ENCODE assay signal across 26 mouse cellular contexts in the genomic region with DNA sequence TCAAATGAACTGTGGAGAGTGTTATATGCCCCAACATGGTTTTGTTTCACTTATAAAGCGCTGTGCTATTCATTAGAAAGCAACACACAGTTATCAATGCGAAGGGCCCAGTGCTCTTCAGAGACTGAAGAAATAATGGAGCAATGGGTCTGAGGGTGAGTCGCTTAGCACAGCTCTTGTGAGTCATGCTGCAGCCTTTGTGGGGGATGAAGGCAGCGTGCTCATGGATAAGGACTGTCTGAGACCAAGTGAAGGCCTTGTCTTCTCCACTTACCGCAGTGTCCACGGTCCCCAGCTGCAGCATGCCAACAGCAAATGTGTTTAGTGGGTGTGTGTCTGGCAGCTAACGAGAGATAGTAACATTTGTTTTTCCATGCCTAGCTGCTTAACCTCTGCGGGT.
DNase-seq lines count a peak whose midpoint lies in the region.
"Had no signal": no experiment of that assay in that cellular context is flagged by ENCODE, and none has a peak within 500 bp of the region (broad histone marks: within the 10 kb centered on the region; RNA-seq: fewer than 3 reads in every experiment).

No protein-coding gene starts in this region.

- peaks cover 16% of the 10 kb centered on the region for H3K4me1 ChIP-seq in heart, embryonic 10.5 days
- H3K4me1 ChIP-seq: embryonic facial prominence, embryonic 10.5 days; forebrain, embryonic 12.5 days; forebrain, embryonic 15.5 days; heart, embryonic 15.5 days had no signal

- peak; percentile 2 for DNase-seq in adrenal gland, postnatal 25 days
- no peak for DNase-seq in adrenal gland, adult 18-20 months (ENCODE audit: low spot score in 2 of 2)
- DNase-seq in heart, embryonic 10.5 days (ENCODE audit: low spot score), result no peak
- DNase-seq in heart, postnatal 4 days, result no peak
- peak; percentile 31 for DNase-seq in Muller cell, postnatal 12 days (ENCODE audit: inconsistent ontology term)
- peak; percentile 63 for DNase-seq in brain, adult 2 months (ENCODE audit: low read depth, low spot score)
- DNase-seq in embryo, embryonic 11 days, result no peak
- DNase-seq: cerebellum, adult 11 months; cerebellum, adult 2 months; cerebellum, adult 9-11 months; cerebellum, postnatal 25 days; gastrocnemius, adult 2 months; gastrocnemius, postnatal 14 days; heart, adult 11 months; heart, postnatal 36 days; kidney, adult 18-20 months; kidney, adult 9 months had no signal

- WGBS in heart, embryonic 10.5 days, result 53% methylated on average over 8 of the region's 8 CpGs

- H3K27me3 ChIP-seq in heart, embryonic 10.5 days (ENCODE audit: insufficient read depth, poor library complexity, severe bottlenecking), result no peaks in the 10 kb centered on the region
- H3K27me3 ChIP-seq: embryonic facial prominence, embryonic 13.5 days; forebrain, embryonic 12.5 days; forebrain, embryonic 15.5 days; heart, embryonic 12.5 days; heart, embryonic 15.5 days had no signal

- H3K4me3 ChIP-seq in heart, embryonic 10.5 days, result no peak overlapping the region
- H3K4me3 ChIP-seq: embryonic facial prominence, embryonic 10.5 days; embryonic facial prominence, embryonic 13.5 days; erythroblast, embryonic 14.5 days; forebrain, embryonic 12.5 days; forebrain, embryonic 15.5 days; gastrocnemius, adult 2 months; heart, embryonic 12.5 days; heart, embryonic 15.5 days had no signal

- no peaks in the 10 kb centered on the region; the same call in 1 of the 2 replicates for H3K36me3 ChIP-seq in heart, embryonic 10.5 days
- H3K36me3 ChIP-seq: embryonic facial prominence, embryonic 10.5 days; embryonic facial prominence, embryonic 13.5 days; forebrain, embryonic 12.5 days; forebrain, embryonic 15.5 days; heart, embryonic 12.5 days; heart, embryonic 15.5 days had no signal

- no peaks in the 10 kb centered on the region for H3K9me3 ChIP-seq in heart, embryonic 10.5 days
- H3K9me3 ChIP-seq: embryonic facial prominence, embryonic 10.5 days; embryonic facial prominence, embryonic 13.5 days; forebrain, embryonic 12.5 days; forebrain, embryonic 15.5 days; heart, embryonic 12.5 days; heart, embryonic 15.5 days had no signal

- H3K27ac ChIP-seq in heart, embryonic 10.5 days, result peak overlapping the region; percentile 11; the same call in 1 of the 2 replicates
- H3K27ac ChIP-seq: embryonic facial prominence, embryonic 10.5 days; embryonic facial prominence, embryonic 13.5 days; forebrain, embryonic 12.5 days; forebrain, embryonic 15.5 days; gastrocnemius, adult 2 months; heart, embryonic 15.5 days; hindbrain, embryonic 14.5 days; hindbrain, postnatal 0 days had no signal

Comparison
In these comparisons a context has a peak if more than half of its experiments do, and no peak if none do; other contexts are left out.
1. DNase-seq: peak in adrenal gland, postnatal 25 days (single experiment), Muller cell, postnatal 12 days (single experiment) and brain, adult 2 months (single experiment); none in adrenal gland, adult 18-20 months (0 of 2), heart, embryonic 10.5 days (single experiment), heart, postnatal 4 days (single experiment) and embryo, embryonic 11 days (single experiment).